Mouse (Mus musculus) CD8-positive naive resting alpha-beta T cell, adult 2 months (primary cell): Measurements from ENCODE around the gene Tmem253.

Experiments used
- DNase-seq, 2 experiments: peaks; one replicate each; pipeline ENCODE4 v3.0.0; 2022; ENCODE audit warnings: low read depth in 2 of 2, low spot score in 2 of 2

Gene Tmem253

GRCm38 (mm10) chr14:52015445-52016100, at the start of gene Tmem253:
Gene Tmem253 (plus strand): TSS chr14:52015658.
- no peak for DNase-seq

GRCm38 (mm10) chr14:51967400-51967799, 48.1 kb upstream of the Tmem253 start:
- DNase-seq, result no peak

- no peak for DNase-seq
These were observed 36.2 kb upstream of the Tmem253 start for GRCm38 (mm10) chr14:51979252-51979651.

GRCm38 (mm10) chr14:51983251-51983650, 32.2 kb upstream of the Tmem253 start:
- no peak for DNase-seq

- DNase-seq, result no peak
These were observed 31.6 kb upstream of the Tmem253 start for GRCm38 (mm10) chr14:51983855-51984246.

- DNase-seq, result peak in 1 of 2 experiments; percentile 29
These were observed 30.9 kb upstream of the Tmem253 start, which contains the start of gene Arhgef40 for GRCm38 (mm10) chr14:51984247-51985231. Gene Arhgef40 (plus strand): TSS chr14:51984719.

- DNase-seq, result no peak
These were observed 29.9 kb upstream of the Tmem253 start for GRCm38 (mm10) chr14:51985301-51986152.

- DNase-seq, result no peak
These were observed 29.3 kb upstream of the Tmem253 start for GRCm38 (mm10) chr14:51986153-51986505.

GRCm38 (mm10) chr14:51987177-51987576, 28.3 kb upstream of the Tmem253 start:
- no peak for DNase-seq

- no peak for DNase-seq
These were observed 26.7 kb upstream of the Tmem253 start for GRCm38 (mm10) chr14:51988731-51989130.

- no peak for DNase-seq
These were observed 25.9 kb upstream of the Tmem253 start for GRCm38 (mm10) chr14:51989461-51989970.

GRCm38 (mm10) chr14:51994453-51994852, 21.0 kb upstream of the Tmem253 start:
- DNase-seq, result no peak

GRCm38 (mm10) chr14:51995219-51995871, 20.1 kb upstream of the Tmem253 start:
- DNase-seq, result no peak

GRCm38 (mm10) chr14:51996231-51996841, 19.1 kb upstream of the Tmem253 start:
- DNase-seq, result no peak

GRCm38 (mm10) chr14:51996866-51997265, 18.6 kb upstream of the Tmem253 start:
- DNase-seq, result no peak

- no peak for DNase-seq
These were observed 18.0 kb upstream of the Tmem253 start for GRCm38 (mm10) chr14:51997483-51997882.

GRCm38 (mm10) chr14:52003981-52004495, 11.4 kb upstream of the Tmem253 start:
- DNase-seq, result peak; percentile 46 to 65

- no peak for DNase-seq
These were observed 10.3 kb upstream of the Tmem253 start for GRCm38 (mm10) chr14:52005141-52005540.

- DNase-seq, result no peak
These were observed 9.8 kb upstream of the Tmem253 start for GRCm38 (mm10) chr14:52005616-52006015.

- DNase-seq, result no peak
These were observed 9.2 kb upstream of the Tmem253 start for GRCm38 (mm10) chr14:52006241-52006640.
